Mouse (Mus musculus): ENCODE measurements around the gene Gm36176. TPM values are rescaled to one million over a fixed set of nuclear protein-coding genes. Genes with fewer than 3 reads are reported as not detected.
"Not testable (repeated sequence)": the region's sequence is repeated elsewhere in the genome, so short reads cannot be mapped to it uniquely, and the experiment has no call there.

The Gm36176 gene
- polyA plus RNA-seq (2015; fragmentation: Nextera tagmentation; extraction: Ambion mirVana), result not detected in 2 replicates

- Histone ChIP-seq H3K9ac (replicated peaks) (no peak within 1 kb of the TSS), H3K4me2 (replicated peaks) (no peak within 1 kb of the TSS), H3K4me1 (replicated peaks) (no peaks in the 10 kb centered on the region), H3K27ac (no peak within 1 kb of the TSS), H3K9me3 (peaks cover 22% of the 10 kb centered on the region; the same call in 1 of the 2 replicates), H3K4me3 (replicated peaks) (no peak within 1 kb of the TSS), H3K27me3 (no peaks in the 10 kb centered on the region), H3K36me3 (no peaks in the 10 kb centered on the region)
- ATAC-seq, result no peak
- WGBS, result 97% methylated on average over 3 of the region's 3 CpGs
These were observed at the start of gene Gm36176 for GRCm38 (mm10) chr10:77846503-77846902. TSS of gene Gm36176 (plus strand) at chr10:77846803.

- Histone ChIP-seq H3K4me1 (replicated peaks) (peaks cover 16% of the 10 kb centered on the region), H3K4me2 (replicated peaks) (no peak overlapping the region), H3K27ac (peak overlapping the region; percentile 73), H3K36me3 (no peaks in the 10 kb centered on the region), H3K27me3 (no peaks in the 10 kb centered on the region), H3K9ac (replicated peaks) (no peak overlapping the region; the same call in 1 of the 2 replicates), H3K4me3 (replicated peaks) (no peak overlapping the region), H3K9me3 (no peaks in the 10 kb centered on the region)
- 12% methylated on average over 3 of the region's 3 CpGs for WGBS
- ATAC-seq, result no peak
These were observed 48.9 kb upstream of the Gm36176 start for GRCm38 (mm10) chr10:77797677-77798076.

DNA sequence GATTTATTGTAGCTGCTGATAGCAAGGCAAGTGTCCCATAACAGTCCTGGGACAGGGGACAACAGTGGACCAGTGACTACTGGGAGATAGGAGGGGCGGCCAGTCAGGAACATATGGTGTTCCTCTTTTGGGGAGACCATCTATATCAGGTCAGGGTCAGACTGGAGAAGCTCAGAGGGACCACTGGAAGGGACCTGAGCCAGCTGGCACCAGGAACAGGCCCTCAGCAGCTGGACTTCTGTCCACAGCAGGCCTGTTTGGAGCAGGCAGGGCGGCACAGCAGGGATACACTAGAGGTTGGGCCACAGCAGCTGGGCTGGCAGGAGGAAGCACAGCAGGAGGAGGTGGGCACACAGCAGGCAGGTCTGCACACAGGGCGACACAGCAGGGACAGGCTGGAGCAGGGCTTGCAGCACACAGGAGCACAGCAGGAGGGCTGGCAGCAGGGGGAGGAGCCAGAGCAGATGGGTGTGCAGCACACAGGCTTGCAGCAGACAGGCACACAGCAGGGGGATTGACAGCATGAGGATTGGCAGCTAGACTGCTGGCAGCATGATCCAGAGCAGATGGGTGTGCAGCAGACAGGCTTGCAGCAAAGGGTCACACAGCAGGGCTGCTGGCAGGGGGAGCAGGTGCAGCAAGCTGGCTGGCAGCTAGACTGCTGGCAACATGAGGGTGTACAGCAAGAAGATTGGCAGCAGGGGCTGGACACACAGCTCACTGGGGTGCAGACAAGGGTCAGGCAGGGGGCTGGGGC lies 48.3 kb upstream of the Gm36176 start:
- H3K4me2 ChIP-seq (replicated peaks); H3K9ac ChIP-seq (replicated peaks); H3K27me3 ChIP-seq; H3K36me3 ChIP-seq; H3K9me3 ChIP-seq; H3K4me3 ChIP-seq (replicated peaks): not testable (repeated sequence)
- WGBS, result 37% methylated on average over 3 of the region's 3 CpGs
- ATAC-seq, result 0 out of 2 replicates have a peak, but pooled peaks have one; percentile 43
- peak overlapping the region; percentile 73 for H3K27ac ChIP-seq
- peaks cover 16% of the 10 kb centered on the region for H3K4me1 ChIP-seq (replicated peaks)

GRCm38 (mm10) chr10:77798921-77799508 lies 47.6 kb upstream of the Gm36176 start, which contains the start of gene Gm19668:
TSS of gene Gm19668 (minus strand) at chr10:77799133.
- no peak within 1 kb of the TSS for H3K9ac ChIP-seq (replicated peaks)
- H3K27ac ChIP-seq, result peak within 1 kb of the TSS; percentile 73
- ATAC-seq, result no peak
- no peak within 1 kb of the TSS for H3K4me2 ChIP-seq (replicated peaks)
- H3K4me3 ChIP-seq (replicated peaks), result no peak within 1 kb of the TSS
- H3K4me1 ChIP-seq (replicated peaks), result peaks cover 16% of the 10 kb centered on the region
- no peaks in the 10 kb centered on the region for H3K9me3 ChIP-seq
- H3K27me3 ChIP-seq, result no peaks in the 10 kb centered on the region
- H3K36me3 ChIP-seq, result no peaks in the 10 kb centered on the region
- WGBS, result 68% methylated on average over 8 of the region's 8 CpGs

- Histone ChIP-seq H3K27me3 (no peaks in the 10 kb centered on the region), H3K27ac (no peak overlapping the region), H3K4me2 (replicated peaks) (no peak overlapping the region), H3K4me1 (replicated peaks) (peaks cover 3% of the 10 kb centered on the region; the same call in 1 of the 2 replicates), H3K9ac (replicated peaks) (no peak overlapping the region), H3K36me3 (no peaks in the 10 kb centered on the region), H3K4me3 (replicated peaks) (no peak overlapping the region), H3K9me3 (peaks cover 5% of the 10 kb centered on the region; the same call in 1 of the 2 replicates)
- ATAC-seq, result no peak
- WGBS, result 87% methylated on average over 3 of the region's 3 CpGs
These were observed 42.5 kb upstream of the Gm36176 start for GRCm38 (mm10) chr10:77804095-77804494.

DNA sequence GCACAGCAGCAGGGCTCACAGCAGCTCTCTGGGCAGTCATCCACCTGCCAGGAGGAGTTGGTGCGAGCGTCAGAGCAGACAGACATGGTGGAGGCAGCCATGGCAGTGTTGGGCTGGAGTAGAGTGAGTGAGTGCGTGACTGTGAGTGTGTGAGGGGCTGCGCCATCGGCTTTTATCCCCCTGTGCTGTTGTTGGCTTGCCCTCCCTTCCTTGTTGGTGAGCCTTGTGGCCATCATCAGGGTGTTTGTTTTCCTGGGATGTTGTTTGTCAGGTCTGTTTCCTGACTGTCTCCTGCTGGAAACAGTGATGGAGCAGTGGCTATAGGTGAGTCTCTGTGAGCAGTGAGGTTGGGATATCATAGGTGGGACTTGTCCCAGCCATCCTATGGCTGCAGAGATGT lies 34.9 kb upstream of the Gm36176 start, which contains the start of gene Gm9507:
Gene Gm9507, minus strand, starts transcription at position 101 of the 400 bp plus-strand sequence.
- peaks cover 5% of the 10 kb centered on the region; the same call in 1 of the 2 replicates for H3K9me3 ChIP-seq
- H3K4me2 ChIP-seq (replicated peaks), result no peak within 1 kb of the TSS
- no peaks in the 10 kb centered on the region for H3K27me3 ChIP-seq
- no peak within 1 kb of the TSS for H3K27ac ChIP-seq
- H3K4me1 ChIP-seq (replicated peaks), result no peaks in the 10 kb centered on the region
- no peaks in the 10 kb centered on the region for H3K36me3 ChIP-seq
- WGBS, result 71% methylated on average over 5 of the region's 5 CpGs
- ATAC-seq, result no peak
- no peak within 1 kb of the TSS for H3K4me3 ChIP-seq (replicated peaks)
- no peak within 1 kb of the TSS for H3K9ac ChIP-seq (replicated peaks)

- no peaks in the 10 kb centered on the region for H3K36me3 ChIP-seq
- no peak within 1 kb of the TSS for H3K27ac ChIP-seq
- no peak within 1 kb of the TSS for H3K4me3 ChIP-seq (replicated peaks)
- no peak within 1 kb of the TSS for H3K4me2 ChIP-seq (replicated peaks)
- no peaks in the 10 kb centered on the region for H3K27me3 ChIP-seq
- no peaks in the 10 kb centered on the region for H3K4me1 ChIP-seq (replicated peaks)
- H3K9ac ChIP-seq (replicated peaks), result no peak within 1 kb of the TSS
- no peaks in the 10 kb centered on the region for H3K9me3 ChIP-seq
- ATAC-seq, result no peak
- WGBS, result 64% methylated on average over 4 of the region's 4 CpGs
These were observed 32.2 kb upstream of the Gm36176 start, which contains the start of gene Gm2696 for GRCm38 (mm10) chr10:77814382-77814781. TSS of gene Gm2696 (plus strand) at chr10:77814682.

DNA sequence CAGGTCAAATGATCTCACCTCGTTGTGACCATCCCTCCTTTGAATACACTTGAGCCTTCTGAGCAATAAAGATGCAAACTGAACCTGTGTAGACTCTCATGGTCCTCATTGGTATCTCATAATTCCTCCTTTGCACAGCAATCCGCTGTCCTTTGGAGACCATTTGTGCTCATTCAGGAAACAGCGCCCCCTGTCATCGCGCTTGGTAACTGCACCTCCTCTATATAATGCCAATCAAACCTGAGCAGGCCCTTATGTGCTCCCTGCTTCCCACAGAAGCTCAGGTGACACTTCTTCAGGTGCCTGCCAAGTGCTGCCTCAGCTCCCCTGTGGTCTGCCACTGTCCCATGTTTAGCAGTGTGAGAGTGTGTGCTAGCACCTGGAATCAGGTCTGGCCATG lies 31.1 kb upstream of the Gm36176 start:
- WGBS, result 39% methylated on average over 5 of the region's 5 CpGs
- no peak for ATAC-seq

GRCm38 (mm10) chr10:77818523-77818922 lies 28.1 kb upstream of the Gm36176 start:
- WGBS, result 96% methylated on average over 4 of the region's 4 CpGs
- Histone ChIP-seq H3K4me2 (replicated peaks) (no peak overlapping the region), H3K9ac (replicated peaks) (no peak overlapping the region), H3K4me3 (replicated peaks) (no peak overlapping the region), H3K36me3 (no peaks in the 10 kb centered on the region), H3K27ac (no peak overlapping the region), H3K27me3 (no peaks in the 10 kb centered on the region), H3K9me3 (no peaks in the 10 kb centered on the region), H3K4me1 (replicated peaks) (no peaks in the 10 kb centered on the region)
- peak; percentile 60 for ATAC-seq

More for the DNA sequence above, 31.1 kb upstream of the Gm36176 start:
- Histone ChIP-seq H3K36me3 (no peaks in the 10 kb centered on the region), H3K27me3 (no peaks in the 10 kb centered on the region), H3K4me3 (replicated peaks) (no peak overlapping the region), H3K4me2 (replicated peaks) (no peak overlapping the region), H3K27ac (no peak overlapping the region), H3K9ac (replicated peaks) (no peak overlapping the region), H3K4me1 (replicated peaks) (no peaks in the 10 kb centered on the region), H3K9me3 (no peaks in the 10 kb centered on the region)

DNA sequence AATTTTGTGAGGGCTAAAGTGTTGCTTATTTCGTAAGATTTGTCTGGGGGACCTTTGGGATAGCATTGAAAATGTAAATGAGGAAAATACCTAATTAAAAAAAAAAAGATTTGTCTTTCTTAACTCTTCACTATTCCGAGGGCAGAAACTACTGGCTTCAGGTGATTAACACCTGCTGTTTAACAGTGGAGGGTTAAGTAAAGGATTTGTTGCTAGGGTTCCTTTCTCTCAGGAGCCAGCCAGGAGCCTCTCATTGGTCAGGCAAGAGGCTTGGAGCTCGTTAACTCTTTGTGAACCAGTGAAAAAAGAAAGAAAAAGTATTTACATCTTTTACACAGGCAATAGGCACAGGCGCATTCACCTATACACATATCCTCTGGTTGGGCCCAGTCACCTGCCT lies 27.4 kb upstream of the Gm36176 start:
- no peak for ATAC-seq
- no peaks in the 10 kb centered on the region for H3K4me1 ChIP-seq (replicated peaks)
- H3K36me3 ChIP-seq, result no peaks in the 10 kb centered on the region
- no peak overlapping the region for H3K4me2 ChIP-seq (replicated peaks)
- no peak overlapping the region for H3K9ac ChIP-seq (replicated peaks)
- 28% methylated on average over 4 of the region's 4 CpGs for WGBS
- H3K9me3 ChIP-seq, result 0 out of 2 replicates have a peak, but pooled peaks cover 3% of the 10 kb centered on the region
- H3K27me3 ChIP-seq, result no peaks in the 10 kb centered on the region
- no peak overlapping the region for H3K27ac ChIP-seq
- no peak overlapping the region for H3K4me3 ChIP-seq (replicated peaks)

DNA sequence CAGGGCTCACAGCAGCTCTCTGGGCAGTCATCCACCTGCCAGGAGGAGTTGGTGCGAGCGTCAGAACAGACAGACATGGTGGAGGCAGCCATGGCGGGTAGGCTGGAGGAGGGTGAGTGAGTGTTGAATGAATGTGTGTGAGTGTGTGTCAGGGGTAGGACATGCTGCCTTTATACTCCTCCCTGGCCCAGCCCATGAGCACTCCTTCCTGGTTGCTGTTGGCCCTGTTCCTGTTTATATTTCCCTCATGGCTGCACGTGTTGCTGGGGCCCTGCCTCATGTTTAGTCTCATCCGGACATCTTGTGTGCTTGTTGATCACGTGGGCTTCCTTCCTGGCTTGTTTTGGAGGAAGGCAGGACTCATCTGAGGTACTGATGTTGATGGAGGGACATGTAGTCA lies 19.7 kb upstream of the Gm36176 start, which contains the start of gene Krtap10-4:
Gene Krtap10-4, minus strand, starts transcription at position 145 of the 400 bp plus-strand sequence.
- WGBS, result 71% methylated on average over 6 of the region's 6 CpGs
- no peak within 1 kb of the TSS for H3K27ac ChIP-seq
- ATAC-seq, result no peak

GRCm38 (mm10) chr10:77835647-77836046 lies 11.0 kb upstream of the Gm36176 start, which contains the start of gene Krtap10-10:
TSS of gene Krtap10-10 (plus strand) at chr10:77835947.
- Histone ChIP-seq H3K4me1 (replicated peaks) (no peaks in the 10 kb centered on the region), H3K4me3 (replicated peaks) (no peak within 1 kb of the TSS), H3K4me2 (replicated peaks) (no peak within 1 kb of the TSS), H3K36me3 (no peaks in the 10 kb centered on the region), H3K27me3 (no peaks in the 10 kb centered on the region), H3K9me3 (no peaks in the 10 kb centered on the region; the same call in 1 of the 2 replicates), H3K9ac (replicated peaks) (no peak within 1 kb of the TSS), H3K27ac (no peak within 1 kb of the TSS)
- WGBS, result 76% methylated on average over 9 of the region's 9 CpGs
- ATAC-seq, result no peak

More for the DNA sequence above, 19.7 kb upstream of the Gm36176 start, which contains the start of gene Krtap10-4:
- Histone ChIP-seq H3K4me3 (replicated peaks) (no peak within 1 kb of the TSS), H3K4me1 (replicated peaks) (no peaks in the 10 kb centered on the region), H3K27me3 (no peaks in the 10 kb centered on the region), H3K9me3 (0 out of 2 replicates have a peak, but pooled peaks cover 3% of the 10 kb centered on the region), H3K36me3 (no peaks in the 10 kb centered on the region), H3K4me2 (replicated peaks) (no peak within 1 kb of the TSS), H3K9ac (replicated peaks) (no peak within 1 kb of the TSS)

Measured in midbrain, embryonic 13.5 days (tissue).